Mouse (Mus musculus) embryonic fibroblast, embryonic 13.5 days (primary cell): ENCODE data around the gene Mt1.

ENCODE experiments used
- CTCF ChIP-seq: IDR thresholded peaks from 2 replicates; pipeline ENCODE4 v1.5.1; 2011; ENCODE audit warnings: mild to moderate bottlenecking, control low read depth, low read length, moderate library complexity, borderline replicate concordance; ENCODE audit not compliant: insufficient read depth
- POLR2A ChIP-seq: IDR thresholded peaks from 2 replicates; pipeline ENCODE4 v1.6.1; 2011; ENCODE audit warnings: low read depth, mild to moderate bottlenecking, control low read depth, low read length, moderate library complexity

GRCm38 (mm10) chr8:94150925-94151324, 28.0 kb upstream of the Mt1 start:
- TF ChIP-seq CTCF, result no peak
- no peak for TF ChIP-seq POLR2A
